Mouse (Mus musculus) neural tube, embryonic 15.5 days (tissue): ENCODE data around the gene 1700010B08Rik. TPM values are rescaled to one million over a fixed set of nuclear protein-coding genes. Genes with fewer than 3 reads are reported as not detected.

Source experiments
- ATAC-seq: fragments of 200-750 bp; cut with Nextera tagmentation; 2 replicates; pipeline ENCODE4 v1.8.0; 2017; ENCODE audit warnings: mild to moderate bottlenecking, moderate TSS enrichment, moderate library complexity; ENCODE audit not compliant: low FRiP score
- H3K27ac ChIP-seq: fragments of 300-500 bp; sonication (generic); replicated peaks from 2 replicates; pipeline ENCODE4 v1.5.1; 2015; ENCODE audit warnings: mild to moderate bottlenecking, inconsistent platforms
- H3K27me3 ChIP-seq: fragments of 300-500 bp; sonication (generic); replicated peaks from 2 replicates; pipeline ENCODE4 v1.6.1; 2015; ENCODE audit warnings: inconsistent platforms
- H3K36me3 ChIP-seq: fragments of 300-500 bp; sonication (generic); 2 replicates; pipeline ENCODE4 v1.6.1; 2015; ENCODE audit warnings: inconsistent platforms
- H3K4me1 ChIP-seq: fragments of 300-500 bp; sonication (generic); 2 replicates; pipeline ENCODE4 v1.6.1; 2015; ENCODE audit warnings: inconsistent platforms
- H3K4me2 ChIP-seq: fragments of 300-500 bp; sonication (generic); 2 replicates; pipeline ENCODE4 v1.6.1; 2015; ENCODE audit warnings: inconsistent platforms, mild to moderate bottlenecking, moderate library complexity
- H3K4me3 ChIP-seq: fragments of 300-500 bp; sonication (generic); replicated peaks from 2 replicates; pipeline ENCODE4 v1.5.1; 2015; ENCODE audit warnings: mild to moderate bottlenecking, inconsistent platforms
- H3K9ac ChIP-seq: fragments of 300-500 bp; sonication (generic); replicated peaks from 2 replicates; pipeline ENCODE4 v1.6.1; 2015; ENCODE audit warnings: mild to moderate bottlenecking, inconsistent platforms
- H3K9me3 ChIP-seq: fragments of 300-500 bp; sonication (generic); replicated peaks from 2 replicates; pipeline ENCODE4 v1.6.1; 2016; ENCODE audit warnings: inconsistent platforms
- WGBS: fragments of 180-500 bp; shearing (Covaris S2); methylation state at CpG from one replicate; pipeline ENCODE4 v1.1.7; 2015; ENCODE audit warnings: mixed read lengths; 5-methylcytosine and 5-hydroxymethylcytosine counted together
- microRNA-seq: library from miRNA; unstranded; fragments of <30 nt; microRNA quantifications from one replicate; pipeline ENCODE4, GENCODE M21; 2017
- polyA plus RNA-seq: library from polyadenylated mRNA; unstranded; fragments of >200 nt; fragmentation: Nextera tagmentation; extraction: Ambion mirVana; gene quantifications from 2 replicates; pipeline ENCODE4 v1.2.1, GENCODE M21; 2015

The 1700010B08Rik gene
- polyA plus RNA-seq, 1 experiment from 2014 or later: not detected

- Histone ChIP-seq H3K4me3 (no peak overlapping the region), H3K27ac (no peak overlapping the region), H3K4me1 (peaks cover 5% of the 10 kb centered on the region; the same call in 1 of the 2 replicates), H3K4me2 (no peak overlapping the region), H3K9ac (no peak overlapping the region), H3K27me3 (no peaks in the 10 kb centered on the region), H3K9me3 (no peaks in the 10 kb centered on the region), H3K36me3 (0 out of 2 replicates have a peak, but pooled peaks cover 8% of the 10 kb centered on the region)
- no peak for ATAC-seq
- WGBS: 97% methylated on average over 2 of the region's 2 CpGs
These were observed 29.9 kb downstream of the 1700010B08Rik start for GRCm38 (mm10) chr2:173748961-173749659.

GRCm38 (mm10) chr2:173755433-173756144 lies 36.4 kb downstream of the 1700010B08Rik start:
- peaks cover 36% of the 10 kb centered on the region for H3K4me1 ChIP-seq
- no peak overlapping the region for H3K9ac ChIP-seq
- H3K27ac ChIP-seq: peak overlapping the region; percentile 41; the same call in 1 of the 2 replicates
- WGBS: 16% methylated on average over 8 of the region's 8 CpGs
- no peaks in the 10 kb centered on the region for H3K36me3 ChIP-seq
- no peaks in the 10 kb centered on the region for H3K27me3 ChIP-seq
- no peak overlapping the region for H3K4me3 ChIP-seq
- ATAC-seq: peak; percentile 55; the same call in 1 of the 2 replicates
- H3K4me2 ChIP-seq: no peak overlapping the region
- no peaks in the 10 kb centered on the region for H3K9me3 ChIP-seq

GRCm38 (mm10) chr2:173757624-173758155 lies 38.5 kb downstream of the 1700010B08Rik start:
- Histone ChIP-seq H3K4me3 (no peak overlapping the region), H3K4me2 (no peak overlapping the region), H3K36me3 (0 out of 2 replicates have a peak, but pooled peaks cover 4% of the 10 kb centered on the region), H3K4me1 (peaks cover 40% of the 10 kb centered on the region), H3K27ac (no peak overlapping the region), H3K9me3 (no peaks in the 10 kb centered on the region), H3K9ac (no peak overlapping the region), H3K27me3 (no peaks in the 10 kb centered on the region)
- WGBS: 67% methylated on average over 8 of the region's 8 CpGs
- no peak for ATAC-seq

GRCm38 (mm10) chr2:173760607-173761006 lies 41.4 kb downstream of the 1700010B08Rik start:
- H3K9me3 ChIP-seq: no peaks in the 10 kb centered on the region
- no peak overlapping the region for H3K4me3 ChIP-seq
- no peak for ATAC-seq
- H3K27me3 ChIP-seq: no peaks in the 10 kb centered on the region
- H3K36me3 ChIP-seq: 0 out of 2 replicates have a peak, but pooled peaks cover 4% of the 10 kb centered on the region
- H3K9ac ChIP-seq: no peak overlapping the region
- peaks cover 44% of the 10 kb centered on the region for H3K4me1 ChIP-seq
- 92% methylated on average over 6 of the region's 6 CpGs for WGBS
- H3K4me2 ChIP-seq: no peak overlapping the region
- no peak overlapping the region for H3K27ac ChIP-seq

GRCm38 (mm10) chr2:173764629-173765028 lies 45.4 kb downstream of the 1700010B08Rik start:
- Histone ChIP-seq H3K27ac (0 out of 2 replicates have a peak overlapping the region, but pooled peaks have one; percentile 45), H3K9me3 (no peaks in the 10 kb centered on the region), H3K4me1 (peaks cover 59% of the 10 kb centered on the region), H3K36me3 (0 out of 2 replicates have a peak, but pooled peaks cover 4% of the 10 kb centered on the region), H3K4me2 (no peak overlapping the region), H3K9ac (no peak overlapping the region), H3K4me3 (no peak overlapping the region), H3K27me3 (no peaks in the 10 kb centered on the region)
- no peak for ATAC-seq
- 25% methylated on average over 3 of the region's 3 CpGs for WGBS

GRCm38 (mm10) chr2:173767959-173768595 lies 48.9 kb downstream of the 1700010B08Rik start:
- Histone ChIP-seq H3K4me1 (peaks cover 68% of the 10 kb centered on the region), H3K27me3 (no peaks in the 10 kb centered on the region), H3K27ac (peak overlapping the region; percentile 45), H3K36me3 (no peaks in the 10 kb centered on the region), H3K9me3 (no peaks in the 10 kb centered on the region), H3K4me3 (no peak overlapping the region), H3K4me2 (no peak overlapping the region), H3K9ac (no peak overlapping the region; the same call in 1 of the 2 replicates)
- no peak for ATAC-seq
- 32% methylated on average over 8 of the region's 8 CpGs for WGBS

- Histone ChIP-seq H3K27me3 (no peaks in the 10 kb centered on the region), H3K9me3 (no peaks in the 10 kb centered on the region), H3K4me1 (peaks cover 68% of the 10 kb centered on the region), H3K4me3 (no peak overlapping the region), H3K36me3 (no peaks in the 10 kb centered on the region), H3K4me2 (no peak overlapping the region), H3K9ac (no peak overlapping the region), H3K27ac (peak overlapping the region; percentile 39; the same call in 1 of the 2 replicates)
- no peak for ATAC-seq
- 74% methylated on average over 10 of the region's 10 CpGs for WGBS
These were observed 50.0 kb downstream of the 1700010B08Rik start for GRCm38 (mm10) chr2:173769183-173769582.

- H3K9ac ChIP-seq: no peak overlapping the region
- H3K4me1 ChIP-seq: peaks cover 65% of the 10 kb centered on the region
- H3K9me3 ChIP-seq: no peaks in the 10 kb centered on the region
- WGBS: 53% methylated on average over 5 of the region's 5 CpGs
- no peaks in the 10 kb centered on the region for H3K36me3 ChIP-seq
- H3K27ac ChIP-seq: peak overlapping the region; percentile 45
- H3K4me3 ChIP-seq: no peak overlapping the region
- no peak overlapping the region for H3K4me2 ChIP-seq
- no peaks in the 10 kb centered on the region for H3K27me3 ChIP-seq
- ATAC-seq: no peak
These were observed 51.4 kb downstream of the 1700010B08Rik start for GRCm38 (mm10) chr2:173770620-173771019.

Small RNAs within 50 kb of the gene (microRNA-seq; reads per million reads assigned to microRNA genes)
- gene Mir6340: not detected

Other genes starting within 250 kb of the 1700010B08Rik start
- not detected in 2 replicates for gene 1700021F07Rik, start 196.8 kb upstream of the 1700010B08Rik start, polyA plus RNA-seq
- gene Ankrd60, start 141.1 kb upstream of the 1700010B08Rik start, polyA plus RNA-seq: not detected in 2 replicates
- gene Rab22a, start 59.7 kb upstream of the 1700010B08Rik start, polyA plus RNA-seq: 30.9 and 32.7 TPM in 2 replicates
- gene Vapb, start 18.1 kb downstream of the 1700010B08Rik start, polyA plus RNA-seq: 16.4 and 19.9 TPM in 2 replicates